Mouse (Mus musculus) liver, postnatal 0 days (tissue): ENCODE measurements around the gene Dph2.

Source experiments
- CTCF ChIP-seq: sonication (generic); IDR thresholded peaks from 2 replicates; pipeline ENCODE4 v1.5.1; 2016; ENCODE audit warnings: antibody characterized with exemption, low read depth
- EP300 ChIP-seq: IDR thresholded peaks from 2 replicates; pipeline ENCODE4 v1.6.1; 2016; ENCODE audit warnings: antibody characterized with exemption, low read depth, mild to moderate bottlenecking

- TF ChIP-seq CTCF: no peak
- TF ChIP-seq EP300: no peak
Observed at GRCm38 (mm10) chr4:117885994-117886393, 5.8 kb downstream of the Dph2 start.
